Mouse (Mus musculus): ENCODE measurements around the gene Acadvl.

DNA sequence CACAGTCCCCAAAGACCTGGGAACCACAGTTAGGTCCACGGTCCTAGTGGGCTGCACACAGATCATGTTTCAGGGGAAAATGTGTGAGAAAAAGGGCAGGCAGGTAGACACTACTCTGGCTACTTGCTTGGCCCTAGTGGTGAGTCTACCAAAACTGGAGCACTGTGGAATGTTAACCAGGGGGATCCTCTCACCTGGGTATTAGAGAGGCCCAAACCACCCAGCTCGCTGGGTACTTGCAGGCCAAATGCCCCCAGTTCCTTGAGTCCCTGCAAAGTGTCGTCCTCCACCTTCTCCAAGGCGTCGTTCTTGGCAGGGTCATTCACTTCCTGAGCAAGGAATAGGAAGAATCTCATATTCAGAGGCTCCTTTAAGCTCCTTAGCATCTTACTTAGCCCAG, 1.2 kb downstream of the Acadvl start:
- TF ChIP-seq POLR2A (IDR thresholded peaks at IDR 0.05; ENCODE audit: borderline replicate concordance, insufficient read depth, low read length) (no peak), CTCF (IDR thresholded peaks at IDR 0.05; ENCODE audit: borderline replicate concordance, insufficient read depth, low read depth, low read length) (no peak)
